Mouse (Mus musculus) limb, embryonic 13.5 days (tissue): ENCODE data around the gene Tsg101. TPM values are rescaled to one million over a fixed set of nuclear protein-coding genes. Genes with fewer than 3 reads are reported as not detected.

Experiments used
- ATAC-seq: fragments of 200-750 bp; cut with Nextera tagmentation; 2 replicates; pipeline ENCODE4 v1.8.0; 2017; ENCODE audit warnings: low read depth, moderate number of reproducible peaks, moderate TSS enrichment; ENCODE audit not compliant: low FRiP score
- H3K27ac ChIP-seq: fragments of 300-500 bp; sonication (generic); 2 replicates; pipeline ENCODE4 v1.5.1; 2015; ENCODE audit warnings: inconsistent platforms, mild to moderate bottlenecking, moderate library complexity
- H3K27me3 ChIP-seq: fragments of 300-500 bp; sonication (generic); 2 replicates; pipeline ENCODE4 v1.6.1; 2015; ENCODE audit warnings: mild to moderate bottlenecking, inconsistent platforms
- H3K36me3 ChIP-seq: fragments of 300-500 bp; sonication (generic); 2 replicates; pipeline ENCODE4 v1.6.1; 2015; ENCODE audit warnings: inconsistent platforms, mild to moderate bottlenecking, moderate library complexity
- H3K4me1 ChIP-seq: fragments of 300-500 bp; sonication (generic); 2 replicates; pipeline ENCODE4 v1.6.1; 2015; ENCODE audit warnings: inconsistent platforms
- H3K4me2 ChIP-seq: fragments of 300-500 bp; sonication (generic); replicated peaks from 2 replicates; pipeline ENCODE4 v1.6.1; 2015; ENCODE audit warnings: inconsistent platforms, mild to moderate bottlenecking, moderate library complexity
- H3K4me3 ChIP-seq: fragments of 300-500 bp; sonication (generic); 2 replicates; pipeline ENCODE4 v1.5.1; 2015; ENCODE audit warnings: moderate library complexity, mild to moderate bottlenecking, inconsistent platforms
- H3K9ac ChIP-seq: fragments of 300-500 bp; sonication (generic); 2 replicates; pipeline ENCODE4 v1.6.1; 2015; ENCODE audit warnings: mild to moderate bottlenecking, inconsistent platforms
- H3K9me3 ChIP-seq: fragments of 300-500 bp; sonication (generic); 2 replicates; pipeline ENCODE4 v1.6.1; 2016; ENCODE audit warnings: inconsistent platforms
- WGBS: fragments of 180-500 bp; shearing (Covaris S2); methylation state at CpG from one replicate; pipeline ENCODE4 v1.1.7; 2015; 5-methylcytosine and 5-hydroxymethylcytosine counted together
- polyA plus RNA-seq: library from polyadenylated mRNA; unstranded; fragments of >200 nt; fragmentation: Nextera tagmentation; extraction: Ambion mirVana; gene quantifications from 2 replicates; pipeline ENCODE4 v1.2.1, GENCODE M21; 2015

Gene Tsg101
- polyA plus RNA-seq, 1 experiment from 2014 or later, result 222 TPM

- Histone ChIP-seq H3K4me1 (no peaks in the 10 kb centered on the region), H3K4me3 (no peak overlapping the region), H3K4me2 (no peak overlapping the region), H3K9ac (no peak overlapping the region), H3K9me3 (no peaks in the 10 kb centered on the region), H3K27me3 (no peaks in the 10 kb centered on the region), H3K27ac (no peak overlapping the region), H3K36me3 (peaks cover 26% of the 10 kb centered on the region)
- ATAC-seq, result no peak
- WGBS, result 58% methylated on average over 6 of the region's 6 CpGs
These were observed 60.7 kb downstream of the Tsg101 start for GRCm38 (mm10) chr7:46859031-46859430.

GRCm38 (mm10) chr7:46857436-46857835 is 62.3 kb downstream of the Tsg101 start:
- ATAC-seq, result no peak
- H3K4me3 ChIP-seq, result no peak overlapping the region
- no peaks in the 10 kb centered on the region for H3K9me3 ChIP-seq
- 78% methylated on average over 9 of the region's 9 CpGs for WGBS
- H3K27ac ChIP-seq, result no peak overlapping the region
- H3K4me2 ChIP-seq, result no peak overlapping the region
- H3K4me1 ChIP-seq, result no peaks in the 10 kb centered on the region
- H3K9ac ChIP-seq, result no peak overlapping the region
- peaks cover 42% of the 10 kb centered on the region for H3K36me3 ChIP-seq
- H3K27me3 ChIP-seq, result no peaks in the 10 kb centered on the region

GRCm38 (mm10) chr7:46855866-46856560 is 63.8 kb downstream of the Tsg101 start:
- Histone ChIP-seq H3K4me3 (no peak overlapping the region), H3K9ac (no peak overlapping the region), H3K36me3 (peaks cover 56% of the 10 kb centered on the region), H3K4me1 (no peaks in the 10 kb centered on the region), H3K27me3 (no peaks in the 10 kb centered on the region), H3K27ac (no peak overlapping the region), H3K9me3 (no peaks in the 10 kb centered on the region), H3K4me2 (no peak overlapping the region)
- WGBS, result 73% methylated on average over 7 of the region's 7 CpGs
- ATAC-seq, result no peak

GRCm38 (mm10) chr7:46853365-46853764 is 66.4 kb downstream of the Tsg101 start:
- WGBS, result 88% methylated on average over 9 of the region's 9 CpGs
- Histone ChIP-seq H3K4me1 (no peaks in the 10 kb centered on the region), H3K4me2 (no peak overlapping the region), H3K9ac (no peak overlapping the region), H3K9me3 (no peaks in the 10 kb centered on the region), H3K36me3 (peaks cover 82% of the 10 kb centered on the region), H3K4me3 (no peak overlapping the region), H3K27me3 (no peaks in the 10 kb centered on the region), H3K27ac (no peak overlapping the region)
- ATAC-seq, result no peak

GRCm38 (mm10) chr7:46852666-46853065 is 67.1 kb downstream of the Tsg101 start:
- peaks cover 2% of the 10 kb centered on the region; the same call in 1 of the 2 replicates for H3K4me1 ChIP-seq
- H3K9ac ChIP-seq, result no peak overlapping the region
- H3K36me3 ChIP-seq, result peaks cover 88% of the 10 kb centered on the region
- WGBS, result 85% methylated on average over 1 of the region's 1 CpGs
- H3K9me3 ChIP-seq, result no peaks in the 10 kb centered on the region
- no peak overlapping the region for H3K27ac ChIP-seq
- no peak overlapping the region for H3K4me3 ChIP-seq
- no peak overlapping the region for H3K4me2 ChIP-seq
- H3K27me3 ChIP-seq, result no peaks in the 10 kb centered on the region
- ATAC-seq, result no peak

GRCm38 (mm10) chr7:46851026-46851425 is 68.7 kb downstream of the Tsg101 start:
- ATAC-seq, result no peak
- 86% methylated on average over 7 of the region's 7 CpGs for WGBS
- Histone ChIP-seq H3K27me3 (no peaks in the 10 kb centered on the region), H3K9ac (no peak overlapping the region), H3K4me1 (peaks cover 13% of the 10 kb centered on the region; the same call in 1 of the 2 replicates), H3K4me3 (no peak overlapping the region), H3K27ac (no peak overlapping the region), H3K4me2 (no peak overlapping the region), H3K9me3 (no peaks in the 10 kb centered on the region), H3K36me3 (peaks cover 85% of the 10 kb centered on the region)

GRCm38 (mm10) chr7:46849287-46849686 is 70.5 kb downstream of the Tsg101 start:
- Histone ChIP-seq H3K9me3 (no peaks in the 10 kb centered on the region), H3K27me3 (no peaks in the 10 kb centered on the region), H3K4me3 (no peak overlapping the region), H3K4me1 (peaks cover 21% of the 10 kb centered on the region), H3K9ac (no peak overlapping the region), H3K27ac (no peak overlapping the region), H3K36me3 (peaks cover 67% of the 10 kb centered on the region), H3K4me2 (no peak overlapping the region)
- no peak for ATAC-seq
- WGBS, result 78% methylated on average over 5 of the region's 5 CpGs

- peak overlapping the region; percentile 97 for H3K27ac ChIP-seq
- H3K4me3 ChIP-seq, result peak overlapping the region; percentile 89
- H3K9ac ChIP-seq, result peak overlapping the region; percentile 96
- H3K9me3 ChIP-seq, result no peaks in the 10 kb centered on the region
- peaks cover 21% of the 10 kb centered on the region for H3K4me1 ChIP-seq
- 2% methylated on average over 28 of the region's 28 CpGs for WGBS
- ATAC-seq, result peak; percentile 49
- peaks cover 41% of the 10 kb centered on the region for H3K36me3 ChIP-seq
- H3K27me3 ChIP-seq, result no peaks in the 10 kb centered on the region; the same call in 1 of the 2 replicates
- H3K4me2 ChIP-seq, result peak overlapping the region; percentile 86
These were observed 73.1 kb downstream of the Tsg101 start for GRCm38 (mm10) chr7:46846486-46847244.

GRCm38 (mm10) chr7:46845978-46846485 is 73.7 kb downstream of the Tsg101 start:
- Histone ChIP-seq H3K4me1 (peaks cover 21% of the 10 kb centered on the region), H3K27me3 (peaks cover 5% of the 10 kb centered on the region), H3K9me3 (no peaks in the 10 kb centered on the region), H3K36me3 (peaks cover 35% of the 10 kb centered on the region), H3K4me2 (peak overlapping the region; percentile 86), H3K27ac (peak overlapping the region; percentile 97), H3K9ac (peak overlapping the region; percentile 96), H3K4me3 (peak overlapping the region; percentile 89)
- under 1% methylated on average over 36 of the region's 36 CpGs for WGBS
- ATAC-seq, result peak; percentile 61

- Histone ChIP-seq H3K4me2 (peak overlapping the region; percentile 86), H3K4me1 (peaks cover 21% of the 10 kb centered on the region), H3K27me3 (peaks cover 9% of the 10 kb centered on the region), H3K9me3 (no peaks in the 10 kb centered on the region), H3K9ac (peak overlapping the region; percentile 96), H3K4me3 (peak overlapping the region; percentile 89), H3K36me3 (peaks cover 29% of the 10 kb centered on the region), H3K27ac (peak overlapping the region; percentile 97)
- WGBS, result under 1% methylated on average over 51 of the region's 51 CpGs
- peak; percentile 92 for ATAC-seq
These were observed 74.4 kb downstream of the Tsg101 start for GRCm38 (mm10) chr7:46845211-46845977.

- peaks cover 9% of the 10 kb centered on the region for H3K27me3 ChIP-seq
- ATAC-seq, result no peak
- no peaks in the 10 kb centered on the region for H3K9me3 ChIP-seq
- H3K4me3 ChIP-seq, result no peak overlapping the region
- no peak overlapping the region for H3K9ac ChIP-seq
- H3K4me2 ChIP-seq, result no peak overlapping the region
- peaks cover 11% of the 10 kb centered on the region for H3K36me3 ChIP-seq
- no peak overlapping the region for H3K27ac ChIP-seq
- peaks cover 32% of the 10 kb centered on the region for H3K4me1 ChIP-seq
- WGBS, result 83% methylated on average over 4 of the region's 4 CpGs
These were observed 76.2 kb downstream of the Tsg101 start for GRCm38 (mm10) chr7:46843576-46843975.

- ATAC-seq, result no peak
- H3K9me3 ChIP-seq, result no peaks in the 10 kb centered on the region
- H3K9ac ChIP-seq, result no peak overlapping the region
- H3K36me3 ChIP-seq, result no peaks in the 10 kb centered on the region
- H3K27ac ChIP-seq, result no peak overlapping the region
- H3K4me1 ChIP-seq, result peaks cover 37% of the 10 kb centered on the region
- WGBS, result 31% methylated on average over 4 of the region's 5 CpGs
- H3K27me3 ChIP-seq, result peaks cover 9% of the 10 kb centered on the region
- no peak overlapping the region for H3K4me3 ChIP-seq
- no peak overlapping the region for H3K4me2 ChIP-seq
These were observed 77.5 kb downstream of the Tsg101 start for GRCm38 (mm10) chr7:46842278-46842677.
